Mouse (Mus musculus): ENCODE measurements around the gene Sae1.

DNA sequence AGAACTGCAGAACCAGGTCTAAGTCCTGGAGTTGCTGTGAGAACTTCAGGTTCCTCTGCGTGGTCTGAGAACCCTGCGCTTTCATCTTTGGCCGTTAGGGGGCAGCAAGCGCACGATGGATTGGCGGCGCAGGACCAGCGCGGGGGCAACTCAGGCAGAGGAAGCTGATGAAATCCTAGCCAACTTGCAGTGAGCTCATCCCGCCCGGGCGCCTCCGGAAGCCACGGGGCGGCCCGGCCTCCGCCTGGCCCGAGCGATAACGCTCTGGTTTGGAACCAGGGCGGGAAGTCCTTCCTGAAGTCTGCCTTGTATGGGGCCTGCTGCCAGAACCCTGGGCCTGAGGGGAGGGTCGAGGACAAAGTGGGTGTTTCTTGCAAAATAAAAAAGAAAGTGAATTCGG is 92.8 kb downstream of the Sae1 start:
- TF ChIP-seq EP300 (IDR thresholded peaks at IDR 0.05; ENCODE audit: low read depth), result peak; percentile 93
- TF ChIP-seq CTCF (IDR thresholded peaks at IDR 0.05; ENCODE audit: low read depth), result peak; percentile 99
